Mouse (Mus musculus) embryonic facial prominence, embryonic 11.5 days (tissue): ENCODE measurements around the gene Cep41. TPM values are rescaled to one million over a fixed set of nuclear protein-coding genes. Genes with fewer than 3 reads are reported as not detected.
A peak's percentile ranks its signal among the peaks of the same experiment; 100 is the strongest.

ENCODE experiments used
- ATAC-seq: fragments of 200-750 bp; cut with Nextera tagmentation; replicated peaks from 2 replicates; pipeline ENCODE4 v1.8.0; 2017; ENCODE audit warnings: low read depth; ENCODE audit not compliant: insufficient number of reproducible peaks, low FRiP score, low TSS enrichment
- DNase-seq: peaks from one replicate; pipeline ENCODE4 v3.0.0-alpha.2; 2015; ENCODE audit warnings: low spot score
- H3K27ac ChIP-seq: fragments of 300-500 bp; sonication (generic); replicated peaks from 2 replicates; pipeline ENCODE4 v1.5.1; 2014; ENCODE audit warnings: mild to moderate bottlenecking, low read depth, low read length, control low read depth
- H3K27me3 ChIP-seq: fragments of 300-500 bp; sonication (generic); 2 replicates; pipeline ENCODE4 v1.6.1; 2014; ENCODE audit warnings: mild to moderate bottlenecking, low read length, moderate library complexity, mixed read lengths; ENCODE audit not compliant: control insufficient read depth, insufficient read depth
- H3K36me3 ChIP-seq: fragments of 300-500 bp; sonication (generic); replicated peaks from 2 replicates; pipeline ENCODE4 v1.6.1; 2014; ENCODE audit warnings: low read depth, mild to moderate bottlenecking, low read length, moderate library complexity, mixed read lengths; ENCODE audit not compliant: control insufficient read depth, insufficient read depth
- H3K4me1 ChIP-seq: fragments of 300-500 bp; sonication (generic); 2 replicates; pipeline ENCODE4 v1.6.1; 2014; ENCODE audit warnings: low read length, mixed read lengths; ENCODE audit not compliant: control insufficient read depth, insufficient read depth
- H3K4me2 ChIP-seq: fragments of 300-500 bp; sonication (generic); 2 replicates; pipeline ENCODE4 v1.6.1; 2014; ENCODE audit warnings: low read depth, mild to moderate bottlenecking, control low read depth, low read length, moderate library complexity
- H3K4me3 ChIP-seq: fragments of 300-500 bp; sonication (generic); 2 replicates; pipeline ENCODE4 v1.5.1; 2014; ENCODE audit warnings: low read depth, low read length, control low read depth
- H3K9ac ChIP-seq: fragments of 300-500 bp; sonication (generic); replicated peaks from 2 replicates; pipeline ENCODE4 v1.6.1; 2014; ENCODE audit warnings: mild to moderate bottlenecking, control low read depth, low read length
- H3K9me3 ChIP-seq: fragments of 300-500 bp; sonication (generic); replicated peaks from 2 replicates; pipeline ENCODE4 v1.6.1; 2016; ENCODE audit warnings: mild to moderate bottlenecking, low read length, inconsistent platforms, mixed read lengths; ENCODE audit not compliant: control insufficient read depth
- WGBS: fragments of 180-500 bp; shearing (Covaris S2); extraction: QIAGEN DNeasy Blood & Tissue Kit; methylation state at CpG from one replicate; pipeline ENCODE4 v1.1.7; 2014; 5-methylcytosine and 5-hydroxymethylcytosine counted together
- polyA plus RNA-seq: library from polyadenylated mRNA; unstranded; fragments of >200 nt; fragmentation: Nextera tagmentation; extraction: Ambion mirVana; gene quantifications from 2 replicates; pipeline ENCODE4 v1.2.1, GENCODE M21; 2014

Cep41 gene
- polyA plus RNA-seq, 1 experiment from 2014 or later, result 28.1 TPM

DNA sequence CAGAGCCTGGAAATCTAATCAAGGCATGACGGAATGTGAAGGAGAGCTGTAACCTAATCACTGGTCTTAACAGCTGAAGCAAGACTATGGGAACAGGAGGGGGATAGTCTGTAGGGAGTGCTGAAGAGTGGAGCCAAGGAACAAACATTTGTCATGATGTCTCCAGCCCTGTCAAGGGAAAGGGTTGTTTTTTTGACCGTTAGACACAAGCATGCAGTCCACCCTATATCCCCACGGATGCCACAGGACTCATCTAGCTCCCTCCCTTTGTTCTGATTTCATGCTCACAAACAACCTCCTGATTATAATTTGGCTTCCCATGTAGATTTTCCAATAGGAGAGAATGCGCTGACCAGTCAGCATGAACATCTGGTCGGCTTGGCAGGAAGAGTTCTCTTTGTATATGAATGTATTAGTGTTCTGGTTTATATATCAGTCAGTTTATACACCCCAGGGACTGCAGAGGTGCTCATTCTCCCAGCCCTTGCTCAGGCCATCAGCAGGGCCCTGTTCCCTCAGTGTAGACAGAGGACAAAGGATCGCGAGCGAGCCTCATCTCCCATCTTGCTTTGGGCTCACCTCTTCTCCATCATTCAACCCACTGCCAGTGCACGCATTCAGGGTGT lies 10.5 kb upstream of the Cep41 start:
- no peaks in the 10 kb centered on the region for H3K9me3 ChIP-seq
- ATAC-seq (no peak), DNase-seq (no peak)
- H3K4me3 ChIP-seq, result no peak overlapping the region
- WGBS, result 89% methylated on average over 9 of the region's 9 CpGs
- no peaks in the 10 kb centered on the region; the same call in 1 of the 2 replicates for H3K4me1 ChIP-seq
- H3K36me3 ChIP-seq, result no peaks in the 10 kb centered on the region
- no peaks in the 10 kb centered on the region for H3K27me3 ChIP-seq
- no peak overlapping the region for H3K4me2 ChIP-seq
- no peak overlapping the region for H3K9ac ChIP-seq
- H3K27ac ChIP-seq, result no peak overlapping the region

DNA sequence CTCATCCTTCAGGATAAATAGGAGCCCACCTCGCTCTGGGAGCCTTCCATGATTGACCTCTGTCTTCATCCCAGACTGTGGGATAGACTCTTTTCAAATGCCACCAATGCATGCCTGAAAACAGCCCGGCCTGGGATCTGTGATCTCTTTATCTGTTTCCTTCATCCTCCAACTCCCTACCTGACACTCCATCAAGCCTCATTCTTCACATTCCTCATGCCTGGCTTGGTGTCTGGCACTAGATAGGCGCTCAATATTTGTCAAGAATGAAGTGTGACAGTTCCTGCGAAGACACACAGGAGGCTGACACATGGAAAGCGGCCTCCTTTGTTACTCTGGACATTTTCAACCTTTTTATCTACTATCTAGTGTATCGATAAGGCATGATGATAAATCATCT lies 9.9 kb upstream of the Cep41 start:
- no peak overlapping the region for H3K4me2 ChIP-seq
- ATAC-seq (no peak), DNase-seq (no peak)
- H3K27ac ChIP-seq, result no peak overlapping the region
- H3K36me3 ChIP-seq, result no peaks in the 10 kb centered on the region
- no peaks in the 10 kb centered on the region for H3K9me3 ChIP-seq
- H3K4me3 ChIP-seq, result no peak overlapping the region
- 82% methylated on average over 6 of the region's 6 CpGs for WGBS
- H3K9ac ChIP-seq, result no peak overlapping the region
- H3K4me1 ChIP-seq, result no peaks in the 10 kb centered on the region
- H3K27me3 ChIP-seq, result no peaks in the 10 kb centered on the region

DNA sequence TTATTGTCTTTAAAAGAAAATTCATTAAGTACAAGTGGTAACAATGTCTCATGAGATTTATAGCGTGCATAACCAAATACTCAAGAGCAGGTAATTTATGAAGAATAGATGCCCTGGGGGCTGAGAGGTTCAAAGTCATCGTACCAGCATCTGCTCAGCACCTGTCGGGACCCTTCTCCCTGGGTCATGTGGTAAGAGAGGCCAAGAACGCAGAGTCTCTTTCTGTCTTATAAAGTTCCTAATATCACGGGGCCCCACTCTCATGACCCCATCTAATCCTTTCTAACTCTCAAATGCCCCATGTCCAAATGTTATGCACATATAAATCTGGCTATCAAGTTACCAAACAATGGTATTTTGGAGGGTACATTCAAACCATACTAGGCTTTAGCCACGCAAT lies 9.3 kb upstream of the Cep41 start:
- ATAC-seq (no peak), DNase-seq (no peak)
- Histone ChIP-seq H3K4me3 (no peak overlapping the region), H3K4me2 (no peak overlapping the region), H3K27ac (no peak overlapping the region), H3K36me3 (no peaks in the 10 kb centered on the region), H3K9ac (no peak overlapping the region), H3K27me3 (no peaks in the 10 kb centered on the region), H3K9me3 (no peaks in the 10 kb centered on the region), H3K4me1 (no peaks in the 10 kb centered on the region)
- WGBS, result 52% methylated on average over 6 of the region's 6 CpGs

DNA sequence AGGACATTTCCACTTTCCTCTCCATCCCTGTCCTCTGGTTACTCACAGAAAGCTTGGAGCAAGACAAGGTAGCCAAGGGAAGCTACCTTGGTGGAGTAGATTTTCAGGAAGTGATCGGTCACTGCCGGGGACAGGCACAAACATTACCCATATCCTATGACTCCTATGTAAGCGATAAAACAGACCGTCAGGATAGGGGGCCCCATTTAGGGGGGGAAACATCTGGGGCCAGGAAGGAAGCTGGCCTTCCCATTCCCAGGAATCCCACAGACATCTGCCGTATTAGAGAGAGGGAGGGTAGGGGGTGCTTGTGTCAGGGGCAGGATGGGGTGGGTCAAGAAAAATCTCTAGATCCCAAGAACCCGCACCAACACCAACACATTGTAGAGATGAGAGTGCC lies 6.6 kb upstream of the Cep41 start:
- no peaks in the 10 kb centered on the region for H3K27me3 ChIP-seq
- H3K27ac ChIP-seq, result no peak overlapping the region
- 0 out of 2 replicates have a peak, but pooled peaks have one; percentile 37 for ATAC-seq

DNA sequence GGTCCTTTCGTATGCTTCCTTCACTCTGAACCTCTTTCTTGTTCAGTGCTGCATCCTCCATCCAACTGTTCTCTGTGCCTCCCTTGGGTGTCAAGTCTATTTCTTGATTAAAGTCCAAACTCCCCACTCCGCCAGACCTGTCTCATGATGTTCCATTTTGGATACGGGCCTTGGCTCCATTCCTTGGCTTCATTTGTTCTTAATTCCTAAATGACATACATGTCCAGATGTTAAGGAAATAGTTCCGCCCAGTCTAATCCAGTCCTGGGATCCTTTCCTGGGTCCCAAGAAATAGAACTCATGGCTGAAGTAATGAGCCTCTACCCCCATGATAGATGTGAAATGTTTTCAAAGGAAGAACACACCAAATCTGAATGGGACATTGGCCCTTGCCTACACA lies 4.5 kb upstream of the Cep41 start:
- WGBS, result 92% methylated on average over 4 of the region's 4 CpGs
- Histone ChIP-seq H3K9me3 (no peaks in the 10 kb centered on the region), H3K4me3 (no peak overlapping the region), H3K4me2 (no peak overlapping the region), H3K9ac (no peak overlapping the region), H3K4me1 (no peaks in the 10 kb centered on the region), H3K36me3 (no peaks in the 10 kb centered on the region), H3K27ac (no peak overlapping the region), H3K27me3 (no peaks in the 10 kb centered on the region)
- no peak for DNase-seq
- no peak for ATAC-seq

More for the DNA sequence above, 6.6 kb upstream of the Cep41 start:
- no peak for DNase-seq
- H3K36me3 ChIP-seq, result no peaks in the 10 kb centered on the region
- no peak overlapping the region for H3K4me3 ChIP-seq
- no peaks in the 10 kb centered on the region for H3K9me3 ChIP-seq
- H3K4me2 ChIP-seq, result no peak overlapping the region
- WGBS, result 41% methylated on average over 6 of the region's 6 CpGs
- H3K4me1 ChIP-seq, result no peaks in the 10 kb centered on the region
- no peak overlapping the region for H3K9ac ChIP-seq

DNA sequence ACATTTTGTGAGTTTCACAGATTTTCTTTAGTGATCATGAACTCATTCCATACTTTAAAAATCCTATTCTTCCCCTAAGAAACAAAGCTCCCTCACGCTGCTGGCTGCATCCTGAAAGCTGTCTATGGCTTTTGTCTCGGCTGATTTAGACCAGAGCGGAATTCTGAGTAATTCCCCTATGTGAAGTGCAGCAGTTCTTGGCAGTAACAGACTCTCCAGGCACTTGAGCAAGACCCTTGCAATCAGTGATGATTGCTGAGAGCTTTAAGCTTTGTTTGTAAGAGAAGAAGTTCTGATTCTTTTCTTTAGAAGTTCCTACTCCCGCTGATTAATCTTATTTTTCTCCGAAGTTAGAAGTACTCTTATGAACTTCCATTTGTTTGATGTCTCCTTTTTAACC lies 3.9 kb upstream of the Cep41 start:
- Histone ChIP-seq H3K9me3 (no peaks in the 10 kb centered on the region), H3K27ac (no peak overlapping the region; the same call in 1 of the 2 replicates), H3K4me2 (no peak overlapping the region), H3K27me3 (no peaks in the 10 kb centered on the region), H3K9ac (no peak overlapping the region), H3K4me3 (no peak overlapping the region), H3K4me1 (no peaks in the 10 kb centered on the region), H3K36me3 (no peaks in the 10 kb centered on the region)
- ATAC-seq (no peak), DNase-seq (no peak)
- WGBS, result 46% methylated on average over 5 of the region's 5 CpGs

DNA sequence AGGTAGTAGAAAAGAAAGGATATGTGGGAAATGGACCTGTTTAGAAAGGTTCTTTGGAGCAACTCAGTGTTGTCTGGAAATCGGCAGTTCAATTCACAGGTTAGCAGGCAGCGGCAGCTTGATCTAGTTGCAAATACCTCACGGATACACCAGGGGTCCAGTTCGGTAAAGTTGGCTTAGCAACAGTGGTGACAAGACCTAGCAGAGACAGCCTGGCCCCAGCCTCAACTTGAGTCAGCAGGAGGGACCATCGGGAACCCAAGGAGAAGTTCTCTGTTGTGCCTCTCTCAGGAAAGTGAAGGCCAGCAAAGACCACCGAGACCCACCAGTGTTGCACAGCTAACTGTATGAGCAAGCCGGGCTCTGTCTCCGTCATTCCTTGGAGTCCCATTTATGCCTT lies 1.6 kb upstream of the Cep41 start:
- 89% methylated on average over 8 of the region's 8 CpGs for WGBS
- no peak overlapping the region for H3K27ac ChIP-seq

DNA sequence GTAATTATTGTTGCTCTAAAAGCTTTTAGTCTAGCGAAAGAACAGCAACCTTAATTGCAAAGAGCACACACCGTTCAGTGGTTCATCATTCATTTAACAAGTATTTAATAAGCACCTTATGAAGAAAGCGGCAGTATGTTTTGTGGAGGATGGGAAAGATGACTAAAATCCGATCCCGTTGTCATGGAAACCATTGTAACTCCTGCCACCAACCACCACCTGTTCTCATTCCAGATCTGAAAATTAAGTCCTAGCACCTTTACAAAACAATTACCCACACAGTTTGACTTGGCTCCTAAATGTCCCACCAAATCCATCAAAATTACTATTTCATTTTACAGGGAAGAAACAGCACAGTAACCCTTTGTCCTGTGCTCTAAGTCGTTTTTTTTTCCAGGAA lies 660 bp upstream of the Cep41 start:
- ATAC-seq (no peak), DNase-seq (no peak)
- Histone ChIP-seq H3K27me3 (no peaks in the 10 kb centered on the region), H3K27ac (no peak overlapping the region), H3K4me1 (no peaks in the 10 kb centered on the region), H3K4me2 (no peak overlapping the region; the same call in 1 of the 2 replicates), H3K9me3 (no peaks in the 10 kb centered on the region), H3K9ac (no peak overlapping the region), H3K36me3 (no peaks in the 10 kb centered on the region), H3K4me3 (no peak overlapping the region; the same call in 1 of the 2 replicates)
- WGBS, result 41% methylated on average over 6 of the region's 6 CpGs

More for the DNA sequence above, 1.6 kb upstream of the Cep41 start:
- Histone ChIP-seq H3K9me3 (no peaks in the 10 kb centered on the region), H3K36me3 (no peaks in the 10 kb centered on the region), H3K4me3 (no peak overlapping the region), H3K4me1 (no peaks in the 10 kb centered on the region), H3K4me2 (no peak overlapping the region), H3K27me3 (no peaks in the 10 kb centered on the region), H3K9ac (no peak overlapping the region)
- ATAC-seq (no peak), DNase-seq (no peak)
